Mouse (Mus musculus) lung, postnatal 0 days (tissue): ENCODE data around the gene Ccno.

Source experiments
- CTCF ChIP-seq: IDR thresholded peaks from 2 replicates; pipeline ENCODE4 v1.5.1; 2016; ENCODE audit warnings: antibody characterized with exemption, mild to moderate bottlenecking
- EP300 ChIP-seq: IDR thresholded peaks from 2 replicates; pipeline ENCODE4 v1.6.1; 2016; ENCODE audit warnings: antibody characterized with exemption, mild to moderate bottlenecking, control low read depth

DNA sequence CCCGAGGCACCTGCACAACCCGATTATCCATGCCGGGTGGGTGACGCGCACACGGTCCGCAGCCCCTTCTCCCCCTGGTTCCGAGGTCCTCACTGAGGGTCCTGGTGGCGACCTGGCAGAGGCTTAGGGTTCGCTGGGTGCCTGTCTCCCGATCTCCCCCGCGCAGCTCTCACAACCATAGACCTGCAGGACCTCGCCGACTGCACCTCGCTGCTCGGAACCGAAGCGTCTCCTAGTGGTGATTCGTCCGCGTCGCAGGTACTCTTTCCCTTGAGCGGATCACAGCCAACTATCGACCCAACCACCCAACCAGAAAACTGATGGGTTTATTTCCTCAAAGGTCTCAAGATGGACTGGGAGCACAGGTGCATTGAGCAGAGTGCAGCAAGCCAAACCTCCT lies 6.6 kb downstream of the Ccno start:
- TF ChIP-seq CTCF, result peak; percentile 83
- TF ChIP-seq EP300, result no peak
